Mouse (Mus musculus) ES-Bruce4 (cell line): Measurements from ENCODE around the gene Cblb.
A peak's percentile ranks its signal among the peaks of the same experiment; 100 is the strongest.

Experiments used
- CTCF ChIP-seq: IDR thresholded peaks from one replicate; pipeline ENCODE4 v1.8.1; 2011; ENCODE audit warnings: low read depth, low read length
- EP300 ChIP-seq: IDR thresholded peaks from 2 replicates; pipeline ENCODE4 v1.6.1; 2011; ENCODE audit warnings: low read depth, low read length; ENCODE audit not compliant: insufficient read depth
- POLR2A ChIP-seq: IDR thresholded peaks from one replicate; pipeline ENCODE4 v1.8.1; 2011; ENCODE audit warnings: low read length; ENCODE audit not compliant: insufficient read depth

DNA sequence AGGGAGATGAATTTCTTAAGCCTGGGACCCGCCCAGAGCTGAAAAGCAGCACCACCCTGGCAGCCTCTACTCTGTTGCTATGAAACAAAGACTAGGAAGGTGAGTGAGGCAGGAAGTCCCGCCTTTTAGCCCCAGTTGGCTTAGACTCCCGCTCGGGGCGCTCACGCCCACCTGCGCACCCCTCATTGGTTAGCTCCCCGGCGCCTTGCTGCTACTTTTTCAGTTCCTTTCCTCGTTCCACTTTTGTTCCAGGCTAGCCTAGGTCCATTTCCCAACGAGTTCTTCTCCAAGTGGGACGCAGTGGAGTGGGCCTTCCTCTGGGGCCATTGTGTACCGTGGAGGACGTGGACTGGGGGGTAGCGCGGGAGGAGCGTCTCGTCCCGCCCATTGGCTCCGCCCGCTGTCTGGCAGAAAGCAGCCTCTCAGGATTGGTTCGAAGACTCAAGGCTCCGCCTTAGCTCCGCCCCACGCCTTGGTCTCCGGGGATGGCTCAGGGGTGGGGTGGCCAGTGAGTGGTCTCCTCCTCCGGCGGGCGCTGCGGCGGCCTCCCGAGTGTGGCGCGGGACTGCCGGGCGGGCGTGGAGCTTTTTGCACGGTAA is at the start of gene Cblb:
- TF ChIP-seq CTCF (no peak), EP300 (peak; percentile 20; the same call in 1 of the 2 replicates), POLR2A (peak; percentile 48)
